Mouse (Mus musculus): ENCODE data around the gene Poll. TPM values are rescaled to one million over a fixed set of nuclear protein-coding genes. Genes with fewer than 3 reads are reported as not detected.
"Not testable (repeated sequence)": the region's sequence is repeated elsewhere in the genome, so short reads cannot be mapped to it uniquely, and the experiment has no call there.

Gene Poll
- polyA plus RNA-seq, 2 experiments from 2014 or later: 21.7 to 37.7 TPM

DNA sequence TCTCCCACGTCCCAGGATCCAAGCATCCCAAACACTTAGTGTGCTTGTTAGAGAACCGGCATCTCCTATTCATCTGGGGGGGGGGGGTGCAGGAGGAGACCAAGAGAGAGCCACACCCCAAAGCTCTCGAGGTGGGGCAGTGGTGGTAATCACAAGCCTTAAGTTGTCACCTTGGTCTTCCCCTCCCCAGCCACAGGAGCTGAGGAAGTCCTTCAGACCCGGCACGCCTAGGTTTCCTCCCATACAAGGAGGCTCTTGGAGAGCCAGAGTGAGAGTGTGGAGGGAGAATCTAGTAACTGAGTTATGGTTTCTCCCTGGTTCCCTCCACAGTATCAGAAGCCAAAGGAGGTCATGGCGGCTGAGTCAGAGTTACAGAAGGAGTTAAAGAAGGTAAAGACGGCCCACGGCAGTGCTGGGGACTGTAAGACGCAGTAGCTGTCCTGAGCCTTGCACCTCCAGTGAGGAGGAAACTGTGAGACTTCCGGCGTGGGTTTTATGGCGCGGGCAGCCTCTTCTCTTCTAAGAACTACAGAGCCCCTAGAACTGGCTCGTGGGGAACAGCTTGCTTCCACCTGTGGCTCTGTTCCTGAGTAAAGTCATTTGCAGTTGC is 16.9 kb upstream of the Poll start:
- ATAC-seq: peak; percentile 40

- no peak for ATAC-seq
These were observed 15.3 kb upstream of the Poll start for GRCm38 (mm10) chr19:45575632-45576001.

- peak; percentile 60 for ATAC-seq
These were observed 14.8 kb upstream of the Poll start for GRCm38 (mm10) chr19:45574941-45575631.

- no peak for ATAC-seq
These were observed 14.1 kb upstream of the Poll start for GRCm38 (mm10) chr19:45574339-45574898.

GRCm38 (mm10) chr19:45573861-45574267 is 13.5 kb upstream of the Poll start:
- ATAC-seq: peak; percentile 74

- ATAC-seq: no peak
These were observed 12.7 kb upstream of the Poll start for GRCm38 (mm10) chr19:45573033-45573432.

DNA sequence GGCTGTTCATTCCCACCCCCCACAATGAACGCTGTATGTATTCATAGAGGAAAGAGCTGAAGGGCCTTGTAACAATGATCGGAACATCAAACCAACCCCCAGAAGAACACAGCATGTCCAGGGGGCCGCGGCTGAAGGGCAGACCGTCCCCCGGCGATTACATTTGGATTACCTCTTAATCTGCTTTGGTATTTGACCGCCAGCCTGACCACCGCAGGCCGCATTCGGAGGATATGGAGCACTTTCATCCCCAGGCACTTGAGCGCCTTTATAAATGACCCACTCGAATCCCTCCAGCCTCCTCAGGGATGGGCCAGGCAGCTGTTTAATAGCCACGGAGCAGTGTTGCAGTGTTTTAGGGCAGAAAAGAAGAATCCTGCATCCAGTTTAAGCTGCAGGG is 7.0 kb upstream of the Poll start:
- no peak for ATAC-seq

- no peak for ATAC-seq
These were observed 5.8 kb upstream of the Poll start for GRCm38 (mm10) chr19:45565925-45566715.

GRCm38 (mm10) chr19:45554136-45554535 is 6.2 kb downstream of the Poll start:
- no peak for ATAC-seq

DNA sequence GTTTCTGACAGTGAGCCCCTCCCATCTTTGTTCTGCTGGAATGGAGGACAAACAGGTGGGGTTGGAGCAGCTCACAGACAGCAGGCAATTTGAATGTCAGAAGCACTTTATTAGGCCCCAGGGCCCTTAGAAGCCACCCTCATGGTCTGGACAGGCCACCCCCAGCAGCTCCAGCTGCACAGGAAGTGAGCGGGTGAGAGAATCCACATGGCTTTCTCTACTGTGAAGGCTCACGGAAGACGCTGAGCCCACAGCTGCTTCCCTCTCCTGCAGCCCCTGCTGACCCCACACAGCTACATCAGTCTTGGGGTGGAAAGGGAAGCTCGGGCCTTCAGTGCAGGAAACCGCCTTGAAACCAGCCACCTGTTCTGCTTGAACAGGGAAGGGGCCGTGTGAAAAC is 8.1 kb downstream of the Poll start:
- no peak for ATAC-seq

GRCm38 (mm10) chr19:45549948-45550347 is 10.4 kb downstream of the Poll start:
- ATAC-seq: no peak

GRCm38 (mm10) chr19:45549128-45549915 is 11.0 kb downstream of the Poll start:
- no peak for ATAC-seq

- not testable (repeated sequence) for ATAC-seq
These were observed 12.1 kb downstream of the Poll start for GRCm38 (mm10) chr19:45548196-45548595.

GRCm38 (mm10) chr19:45544925-45545321 is 15.4 kb downstream of the Poll start:
- ATAC-seq: peak; percentile 81

GRCm38 (mm10) chr19:45544152-45544924 is 16.0 kb downstream of the Poll start:
- ATAC-seq: no peak

- ATAC-seq: no peak
These were observed 18.3 kb downstream of the Poll start for GRCm38 (mm10) chr19:45542061-45542460.

GRCm38 (mm10) chr19:45541409-45542041 is 18.8 kb downstream of the Poll start:
- ATAC-seq: no peak

GRCm38 (mm10) chr19:45540657-45541408 is 19.5 kb downstream of the Poll start:
- no peak for ATAC-seq

DNA sequence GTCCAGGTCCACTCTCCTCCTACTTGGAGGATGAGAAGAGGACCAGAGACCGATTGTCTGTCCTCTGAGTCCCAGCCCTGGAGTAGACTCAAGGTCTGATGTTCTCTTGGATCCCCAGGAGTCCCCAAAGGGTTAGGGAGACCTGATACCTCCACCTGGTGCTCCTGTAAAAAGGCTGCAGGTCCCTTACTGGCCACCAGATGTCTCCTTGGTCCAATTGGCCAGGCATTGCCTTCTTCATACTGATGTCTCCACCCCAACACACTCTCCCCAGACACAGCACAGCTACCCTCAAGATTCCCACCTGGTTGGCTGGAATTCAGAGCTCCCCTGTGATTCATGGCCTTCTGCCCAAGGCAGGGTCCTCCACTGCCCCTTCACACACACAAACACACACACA is 22.8 kb downstream of the Poll start:
- ATAC-seq: peak; percentile 72

DNA sequence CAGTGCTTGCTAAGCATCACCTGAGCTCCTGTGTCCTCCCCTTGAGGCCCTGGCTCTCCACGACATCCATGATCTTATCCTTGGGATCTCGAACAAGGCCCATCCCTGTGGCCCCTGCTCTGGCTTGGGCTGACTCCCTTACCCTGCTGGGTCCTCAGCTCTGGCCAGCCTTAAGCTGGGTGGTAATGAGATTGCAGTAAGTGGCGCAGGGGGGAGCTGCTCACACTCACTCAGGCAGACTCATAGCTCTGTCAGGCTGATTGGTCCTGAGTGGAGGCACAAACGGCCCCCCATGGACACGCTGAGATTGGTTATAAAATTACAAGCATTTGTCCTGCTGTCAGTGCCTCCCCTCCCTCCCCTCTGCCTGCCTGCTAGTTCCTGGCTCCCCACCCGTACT is 24.4 kb downstream of the Poll start:
- no peak for ATAC-seq
